In the genomic region with DNA sequence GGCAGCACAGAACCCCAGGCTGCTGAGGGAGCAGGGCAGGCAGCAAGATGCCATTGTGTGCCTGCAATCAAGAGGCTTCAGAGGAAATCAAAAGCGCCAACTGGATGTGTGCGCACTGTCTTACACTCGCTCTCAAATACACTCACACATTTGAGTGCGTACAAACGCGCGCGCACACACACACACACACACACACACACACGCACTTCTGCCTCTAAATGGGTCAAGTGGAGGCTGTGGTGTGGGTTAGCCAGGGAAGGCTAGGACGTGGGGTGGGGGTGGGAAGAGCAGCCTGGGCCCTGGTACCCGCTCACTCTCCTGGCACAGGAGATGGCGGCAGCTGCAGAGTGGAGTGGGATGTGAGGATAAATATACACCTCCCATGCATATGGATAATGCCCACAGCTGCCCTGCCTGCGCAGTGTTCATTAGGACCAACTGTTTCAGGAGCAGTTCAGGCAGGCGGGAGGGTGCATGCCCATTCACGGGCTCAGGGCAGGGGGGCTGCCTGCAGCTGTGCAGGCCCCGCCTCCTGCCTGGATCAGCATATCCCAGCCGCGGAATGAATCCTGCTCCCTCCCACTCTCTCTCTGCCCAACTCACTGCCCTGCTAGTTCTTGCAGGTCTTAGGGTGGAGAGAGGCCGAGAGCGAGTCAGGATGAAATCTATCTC, we compare ENCODE assay signal across 7 mouse cellular contexts. TPM values are rescaled to one million over a fixed set of nuclear protein-coding genes. Genes with fewer than 3 reads are reported as not detected.
DNase-seq lines count a peak whose midpoint lies in the region; ATAC-seq and TF ChIP-seq lines count a peak whose summit lies in the region.

No protein-coding gene starts in this region.

- no peaks in the 10 kb centered on the region for H3K9me3 ChIP-seq in E14TG2a.4 (ENCODE audit: low read length)
- no peaks in the 10 kb centered on the region for H3K9me3 ChIP-seq in forebrain, embryonic 11.5 days (ENCODE audit: control insufficient read depth, low read length)
- no peaks in the 10 kb centered on the region for H3K9me3 ChIP-seq in hindbrain, embryonic 11.5 days (ENCODE audit: control insufficient read depth, low read length)
- H3K9me3 ChIP-seq in stomach, embryonic 16.5 days (replicated peaks; ENCODE audit: control insufficient read depth, low read length), result no peaks in the 10 kb centered on the region

- no peaks in the 10 kb centered on the region for H3K27me3 ChIP-seq in E14TG2a.4 (ENCODE audit: insufficient read depth, low read length)
- H3K27me3 ChIP-seq in forebrain, embryonic 11.5 days (ENCODE audit: control insufficient read depth, insufficient read depth, low read length), result no peaks in the 10 kb centered on the region
- no peaks in the 10 kb centered on the region for H3K27me3 ChIP-seq in hindbrain, embryonic 11.5 days (ENCODE audit: control insufficient read depth, insufficient read depth, low read length)
- no peaks in the 10 kb centered on the region for H3K27me3 ChIP-seq in stomach, embryonic 16.5 days (ENCODE audit: control insufficient read depth, insufficient read depth, low read length)

- ATAC-seq in forebrain, embryonic 11.5 days (replicated peaks; ENCODE audit: low FRiP score), result peak; percentile 90
- ATAC-seq in hindbrain, embryonic 11.5 days (ENCODE audit: low FRiP score), result peak; percentile 86
- ATAC-seq in stomach, embryonic 16.5 days (ENCODE audit: insufficient read depth, low FRiP score), result peak; percentile 75

- H3K36me3 ChIP-seq in E14TG2a.4 (ENCODE audit: insufficient read depth, low read length), result no peaks in the 10 kb centered on the region
- H3K36me3 ChIP-seq in forebrain, embryonic 11.5 days (ENCODE audit: control insufficient read depth, insufficient read depth, low read length), result no peaks in the 10 kb centered on the region
- no peaks in the 10 kb centered on the region for H3K36me3 ChIP-seq in hindbrain, embryonic 11.5 days (ENCODE audit: control insufficient read depth, insufficient read depth, low read length)
- no peaks in the 10 kb centered on the region for H3K36me3 ChIP-seq in macrophage (ENCODE audit: inconsistent target)
- H3K36me3 ChIP-seq in stomach, embryonic 16.5 days (ENCODE audit: control insufficient read depth, insufficient read depth, low read length), result no peaks in the 10 kb centered on the region

- H3K4me3 ChIP-seq in E14TG2a.4 (replicated peaks; ENCODE audit: low read length), result peak overlapping the region; percentile 72
- H3K4me3 ChIP-seq in forebrain, embryonic 11.5 days (ENCODE audit: low read depth, low read length), result peak overlapping the region; percentile 9
- H3K4me3 ChIP-seq in hindbrain, embryonic 11.5 days (ENCODE audit: low read depth, low read length), result 0 out of 2 replicates have a peak overlapping the region, but pooled peaks have one; percentile 2
- no peak overlapping the region for H3K4me3 ChIP-seq in macrophage (ENCODE audit: inconsistent target)
- H3K4me3 ChIP-seq in stomach, embryonic 16.5 days (replicated peaks; ENCODE audit: low read length), result peak overlapping the region; percentile 12

- H3K27ac ChIP-seq in forebrain, embryonic 11.5 days (ENCODE audit: low read depth, low read length), result peak overlapping the region; percentile 44
- peak overlapping the region; percentile 75 for H3K27ac ChIP-seq in hindbrain, embryonic 11.5 days (ENCODE audit: low read depth, low read length)
- peak overlapping the region; percentile 98 for H3K27ac ChIP-seq in macrophage
- H3K27ac ChIP-seq in stomach, embryonic 16.5 days (ENCODE audit: low read length), result peak overlapping the region; percentile 83

- DNase-seq in adrenal gland, postnatal 14 days, result peak; percentile 85
- peak; percentile 88 for DNase-seq in forebrain, embryonic 11.5 days (ENCODE audit: low spot score)
- DNase-seq in hindbrain, embryonic 11.5 days (ENCODE audit: low spot score), result peak; percentile 79
- DNase-seq in left cerebral cortex, adult 18-20 months (ENCODE audit: low spot score in 2 of 2), result peak; percentile 67 to 78

- H3K79me2 ChIP-seq in macrophage (ENCODE audit: inconsistent target), result no peaks in the 10 kb centered on the region

- 3% methylated on average over 20 of the region's 20 CpGs for WGBS in forebrain, embryonic 11.5 days
- 3% methylated on average over 20 of the region's 20 CpGs for WGBS in hindbrain, embryonic 11.5 days
- 36% methylated on average over 15 of the region's 20 CpGs for WGBS in macrophage (ENCODE audit: missing documents)
- WGBS in stomach, embryonic 16.5 days, result 11% methylated on average over 20 of the region's 20 CpGs

- peak overlapping the region; percentile 47 for H3K4me2 ChIP-seq in forebrain, embryonic 11.5 days (ENCODE audit: low read depth, low read length, severe bottlenecking)
- peak overlapping the region; percentile 34 for H3K4me2 ChIP-seq in hindbrain, embryonic 11.5 days (replicated peaks; ENCODE audit: low read depth, low read length)
- peak overlapping the region; percentile 50 for H3K4me2 ChIP-seq in stomach, embryonic 16.5 days (ENCODE audit: low read depth, low read length)

- peaks cover 95% of the 10 kb centered on the region for H3K4me1 ChIP-seq in E14TG2a.4 (replicated peaks; ENCODE audit: low read depth, low read length)
- H3K4me1 ChIP-seq in forebrain, embryonic 11.5 days (replicated peaks; ENCODE audit: control insufficient read depth, insufficient read depth, low read length), result peaks cover 47% of the 10 kb centered on the region
- H3K4me1 ChIP-seq in hindbrain, embryonic 11.5 days (replicated peaks; ENCODE audit: control insufficient read depth, insufficient read depth, low read length), result peaks cover 26% of the 10 kb centered on the region
- peaks cover 54% of the 10 kb centered on the region for H3K4me1 ChIP-seq in stomach, embryonic 16.5 days (ENCODE audit: control insufficient read depth, insufficient read depth, low read length)

- no peak for TF ChIP-seq CTCF in E14TG2a.4 (conservative IDR thresholded peaks at IDR 0.05; ENCODE audit: low read length)

- H3K9ac ChIP-seq in forebrain, embryonic 11.5 days (ENCODE audit: low read length), result peak overlapping the region; percentile 51
- peak overlapping the region; percentile 42; the same call in 1 of the 2 replicates for H3K9ac ChIP-seq in hindbrain, embryonic 11.5 days (ENCODE audit: low read depth, low read length)
- peak overlapping the region; percentile 56 for H3K9ac ChIP-seq in stomach, embryonic 16.5 days (ENCODE audit: low read length)

RNA-seq across cellular contexts. Expression of a gene that starts 22.1 kb away (rescaled TPM):
- total RNA-seq in adrenal gland, postnatal 14 days (2021), result 39.3 and 44.9 TPM in 2 replicates
- polyA plus RNA-seq in forebrain, embryonic 11.5 days (2014; fragmentation: Nextera tagmentation; extraction: Ambion mirVana), result 30.7 and 39.5 TPM in 2 replicates
- polyA plus RNA-seq in hindbrain, embryonic 11.5 days (2014; fragmentation: Nextera tagmentation; extraction: Ambion mirVana), result 28.4 and 30.6 TPM in 2 replicates
- total RNA-seq in left cerebral cortex, adult 18-20 months (2021), result 100 to 1,000 TPM; 119 to 120 TPM
- 10 to 100 TPM; 15.9 to 99.6 (median 53.2) TPM for total RNA-seq in macrophage (2018; cell fraction: chromatin; rRNA removed)
- 100 to 1,000 TPM in 1 of 26 experiments, 10 to 100 TPM in 25; 25.7 to 101 (median 73.3) TPM for total RNA-seq in macrophage (2018; cell fraction: cytosol; rRNA removed)
- 100 to 1,000 TPM in 4 of 26 experiments, 10 to 100 TPM in 22; 24.4 to 126 (median 65.5) TPM for total RNA-seq in macrophage (2018; cell fraction: nucleus; rRNA removed)
- polyA plus RNA-seq in macrophage (2018), result 33.5 to 58.8 TPM (median 46.5 TPM) in 3 replicates
- 11.8 and 16.2 TPM in 2 replicates for polyA plus RNA-seq in stomach, embryonic 16.5 days (2015; fragmentation: Nextera tagmentation; extraction: Ambion mirVana)

RNA-seq across cellular contexts. Expression of a gene that starts 49.4 kb away (rescaled TPM):
- 57.0 and 60.7 TPM in 2 replicates for total RNA-seq in adrenal gland, postnatal 14 days (2021)
- polyA plus RNA-seq in forebrain, embryonic 11.5 days (2014; fragmentation: Nextera tagmentation; extraction: Ambion mirVana), result 152 and 154 TPM in 2 replicates
- polyA plus RNA-seq in hindbrain, embryonic 11.5 days (2014; fragmentation: Nextera tagmentation; extraction: Ambion mirVana), result 145 and 160 TPM in 2 replicates
- total RNA-seq in left cerebral cortex, adult 18-20 months (2021), result 100 to 1,000 TPM; 122 to 128 TPM
- total RNA-seq in macrophage (2018; cell fraction: chromatin; rRNA removed), result 10 to 100 TPM in 10 of 26 experiments, 1 to 10 TPM in 16; 1.4 to 28.2 (median 8.6) TPM
- 10 to 100 TPM; 24.0 to 41.5 (median 31.3) TPM for total RNA-seq in macrophage (2018; cell fraction: cytosol; rRNA removed)
- total RNA-seq in macrophage (2018; cell fraction: nucleus; rRNA removed), result 10 to 100 TPM in 11 of 26 experiments, 1 to 10 TPM in 15; 3.3 to 25.5 (median 8.6) TPM
- polyA plus RNA-seq in macrophage (2018), result 31.2 to 78.5 TPM (median 36.3 TPM) in 3 replicates
- 98.1 and 105 TPM in 2 replicates for polyA plus RNA-seq in stomach, embryonic 16.5 days (2015; fragmentation: Nextera tagmentation; extraction: Ambion mirVana)

RNA-seq across cellular contexts. Expression of a gene that starts 49.5 kb away (rescaled TPM):
- 11.5 and 12.7 TPM in 2 replicates for total RNA-seq in adrenal gland, postnatal 14 days (2021)
- 10.9 and 14.6 TPM in 2 replicates for polyA plus RNA-seq in forebrain, embryonic 11.5 days (2014; fragmentation: Nextera tagmentation; extraction: Ambion mirVana)
- polyA plus RNA-seq in hindbrain, embryonic 11.5 days (2014; fragmentation: Nextera tagmentation; extraction: Ambion mirVana), result 9.3 and 11.1 TPM in 2 replicates
- total RNA-seq in left cerebral cortex, adult 18-20 months (2021), result 1 to 10 TPM; 3.5 to 5.6 TPM
- total RNA-seq in macrophage (2018; cell fraction: chromatin; rRNA removed), result 10 to 100 TPM in 12 of 26 experiments, 1 to 10 TPM in 13, under 1 TPM in 1; 1.00 to 20.7 (median 9.2) TPM
- 1 to 10 TPM; 4.2 to 8.7 (median 6.3) TPM for total RNA-seq in macrophage (2018; cell fraction: cytosol; rRNA removed)
- 10 to 100 TPM in 10 of 26 experiments, 1 to 10 TPM in 16; 2.9 to 19.8 (median 7.7) TPM for total RNA-seq in macrophage (2018; cell fraction: nucleus; rRNA removed)
- polyA plus RNA-seq in macrophage (2018), result 3.7 to 8.0 TPM (median 6.1 TPM) in 3 replicates
- 16.6 and 19.3 TPM in 2 replicates for polyA plus RNA-seq in stomach, embryonic 16.5 days (2015; fragmentation: Nextera tagmentation; extraction: Ambion mirVana)

Comparison
In these comparisons a context has a peak if more than half of its experiments do, and no peak if none do; other contexts are left out.
1. H3K27ac ChIP-seq: peak in every context shown above with its lines; median percentile 98 in macrophage; 83 in stomach, embryonic 16.5 days; 75 in hindbrain, embryonic 11.5 days; 44 in forebrain, embryonic 11.5 days.